Mouse (Mus musculus) neural tube, embryonic 12.5 days (tissue): ENCODE measurements around the gene Gm3285. TPM values are rescaled to one million over a fixed set of nuclear protein-coding genes. Genes with fewer than 3 reads are reported as not detected.

Source experiments
- ATAC-seq: fragments of 200-750 bp; cut with Nextera tagmentation; 2 replicates; pipeline ENCODE4 v1.8.0; 2017; ENCODE audit warnings: low read depth, mild to moderate bottlenecking, moderate TSS enrichment, moderate library complexity; ENCODE audit not compliant: low FRiP score
- H3K27ac ChIP-seq: fragments of 300-500 bp; sonication (generic); 2 replicates; pipeline ENCODE4 v1.5.1; 2016
- H3K27me3 ChIP-seq: fragments of 300-500 bp; sonication (generic); replicated peaks from 2 replicates; pipeline ENCODE4 v1.6.1; 2016; ENCODE audit warnings: mild to moderate bottlenecking
- H3K36me3 ChIP-seq: fragments of 300-500 bp; sonication (generic); 2 replicates; pipeline ENCODE4 v1.6.1; 2016; ENCODE audit warnings: mild to moderate bottlenecking
- H3K4me1 ChIP-seq: fragments of 300-500 bp; sonication (generic); 2 replicates; pipeline ENCODE4 v1.6.1; 2016
- H3K4me2 ChIP-seq: fragments of 300-500 bp; sonication (generic); replicated peaks from 2 replicates; pipeline ENCODE4 v1.6.1; 2016; ENCODE audit warnings: mild to moderate bottlenecking
- H3K4me3 ChIP-seq: fragments of 300-500 bp; sonication (generic); 2 replicates; pipeline ENCODE4 v1.5.1; 2016
- H3K9ac ChIP-seq: fragments of 300-500 bp; sonication (generic); 2 replicates; pipeline ENCODE4 v1.6.1; 2016; ENCODE audit warnings: mild to moderate bottlenecking
- H3K9me3 ChIP-seq: fragments of 300-500 bp; sonication (generic); 2 replicates; pipeline ENCODE4 v1.6.1; 2016; ENCODE audit warnings: mild to moderate bottlenecking
- WGBS: fragments of 180-500 bp; shearing (Covaris S2); methylation state at CpG from one replicate; pipeline ENCODE4 v1.1.7; 2016; 5-methylcytosine and 5-hydroxymethylcytosine counted together
- polyA plus RNA-seq: library from polyadenylated mRNA; unstranded; fragments of >200 nt; fragmentation: Nextera tagmentation; extraction: Ambion mirVana; gene quantifications from 2 replicates; pipeline ENCODE4 v1.2.1, GENCODE M21; 2016

Gm3285 gene
- not detected in 2 replicates for polyA plus RNA-seq

DNA sequence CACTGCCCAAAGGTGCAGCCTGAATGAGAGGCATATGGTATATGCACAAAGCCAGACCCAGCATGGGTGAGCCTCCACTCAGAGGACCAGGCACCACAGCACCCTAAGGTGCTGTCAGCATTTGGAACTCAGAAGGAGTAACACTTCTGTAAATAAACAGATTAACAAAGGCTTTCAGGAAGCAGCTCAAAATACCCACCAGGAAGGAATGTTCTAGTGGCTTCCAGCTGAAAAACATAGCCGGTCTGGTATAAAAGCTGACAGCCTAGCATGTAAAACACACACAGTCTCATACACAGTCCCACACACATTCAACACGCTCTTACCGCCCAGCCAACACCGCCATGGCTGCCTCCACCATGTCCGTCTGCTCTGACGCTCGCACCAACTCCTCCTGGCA is at the start of gene Gm3285:
TSS of gene Gm3285 (plus strand) at position 301 of the 400 bp plus-strand sequence.
- peaks cover 6% of the 10 kb centered on the region; the same call in 1 of the 2 replicates for H3K4me1 ChIP-seq
- no peak within 1 kb of the TSS for H3K4me2 ChIP-seq
- H3K4me3 ChIP-seq, result no peak within 1 kb of the TSS
- H3K9ac ChIP-seq, result no peak within 1 kb of the TSS
- H3K27me3 ChIP-seq, result no peaks in the 10 kb centered on the region
- H3K27ac ChIP-seq, result no peak within 1 kb of the TSS
- ATAC-seq, result no peak
- 57% methylated on average over 7 of the region's 7 CpGs for WGBS
- peaks cover 5% of the 10 kb centered on the region; the same call in 1 of the 2 replicates for H3K9me3 ChIP-seq
- H3K36me3 ChIP-seq, result no peaks in the 10 kb centered on the region

DNA sequence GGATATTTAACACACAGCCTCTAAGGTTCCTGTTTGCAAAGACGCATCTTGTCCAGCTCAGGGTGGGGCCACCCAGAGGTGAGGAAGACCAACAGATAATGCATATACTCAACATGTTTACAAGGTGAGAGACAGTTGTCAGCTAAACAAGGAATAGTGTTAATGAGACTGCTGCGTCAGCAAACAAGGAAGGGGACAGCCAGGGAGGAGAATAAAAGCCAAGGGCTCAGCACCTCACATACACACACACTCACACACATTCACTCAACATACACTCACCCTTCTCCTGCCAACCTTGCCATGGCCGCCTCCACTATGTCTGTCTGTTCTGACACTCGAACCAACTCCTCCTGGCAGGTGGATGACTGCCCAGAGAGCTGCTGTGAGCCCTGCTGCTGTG is 47.4 kb upstream of the Gm3285 start, which contains the start of gene Gm2696:
TSS of gene Gm2696 (plus strand) at position 301 of the 400 bp plus-strand sequence.
- Histone ChIP-seq H3K27me3 (no peaks in the 10 kb centered on the region), H3K27ac (no peak within 1 kb of the TSS), H3K9me3 (no peaks in the 10 kb centered on the region), H3K9ac (no peak within 1 kb of the TSS), H3K4me3 (no peak within 1 kb of the TSS), H3K36me3 (no peaks in the 10 kb centered on the region), H3K4me2 (no peak within 1 kb of the TSS), H3K4me1 (no peaks in the 10 kb centered on the region)
- 63% methylated on average over 4 of the region's 4 CpGs for WGBS
- ATAC-seq, result no peak

DNA sequence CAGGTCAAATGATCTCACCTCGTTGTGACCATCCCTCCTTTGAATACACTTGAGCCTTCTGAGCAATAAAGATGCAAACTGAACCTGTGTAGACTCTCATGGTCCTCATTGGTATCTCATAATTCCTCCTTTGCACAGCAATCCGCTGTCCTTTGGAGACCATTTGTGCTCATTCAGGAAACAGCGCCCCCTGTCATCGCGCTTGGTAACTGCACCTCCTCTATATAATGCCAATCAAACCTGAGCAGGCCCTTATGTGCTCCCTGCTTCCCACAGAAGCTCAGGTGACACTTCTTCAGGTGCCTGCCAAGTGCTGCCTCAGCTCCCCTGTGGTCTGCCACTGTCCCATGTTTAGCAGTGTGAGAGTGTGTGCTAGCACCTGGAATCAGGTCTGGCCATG is 46.3 kb upstream of the Gm3285 start:
- H3K9me3 ChIP-seq, result no peaks in the 10 kb centered on the region
- no peaks in the 10 kb centered on the region for H3K4me1 ChIP-seq
- ATAC-seq, result no peak
- H3K9ac ChIP-seq, result no peak overlapping the region
- H3K27me3 ChIP-seq, result no peaks in the 10 kb centered on the region
- H3K36me3 ChIP-seq, result no peaks in the 10 kb centered on the region
- no peak overlapping the region for H3K4me3 ChIP-seq
- 38% methylated on average over 5 of the region's 5 CpGs for WGBS
- H3K27ac ChIP-seq, result no peak overlapping the region
- no peak overlapping the region for H3K4me2 ChIP-seq

DNA sequence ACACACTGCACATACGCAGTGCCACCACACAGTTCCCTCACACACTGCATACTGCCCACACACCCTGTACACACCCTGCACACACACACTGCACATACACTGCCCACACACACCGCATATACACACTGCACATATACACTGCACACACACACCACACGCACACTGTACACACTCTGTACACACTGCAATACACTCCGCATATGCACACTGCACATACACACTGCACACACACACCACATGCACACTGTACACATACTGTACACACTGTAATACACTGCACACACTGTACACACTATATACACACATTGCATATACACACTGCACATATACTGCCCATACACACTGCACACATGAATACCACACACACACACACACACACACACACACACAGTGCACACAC is 43.3 kb upstream of the Gm3285 start:
- no peak overlapping the region for H3K4me3 ChIP-seq
- no peaks in the 10 kb centered on the region for H3K36me3 ChIP-seq
- H3K9ac ChIP-seq, result no peak overlapping the region
- no peak overlapping the region for H3K27ac ChIP-seq
- WGBS, result 95% methylated on average over 4 of the region's 4 CpGs
- no peak for ATAC-seq
- no peaks in the 10 kb centered on the region for H3K4me1 ChIP-seq
- H3K9me3 ChIP-seq, result no peaks in the 10 kb centered on the region
- H3K27me3 ChIP-seq, result no peaks in the 10 kb centered on the region
- H3K4me2 ChIP-seq, result no peak overlapping the region

DNA sequence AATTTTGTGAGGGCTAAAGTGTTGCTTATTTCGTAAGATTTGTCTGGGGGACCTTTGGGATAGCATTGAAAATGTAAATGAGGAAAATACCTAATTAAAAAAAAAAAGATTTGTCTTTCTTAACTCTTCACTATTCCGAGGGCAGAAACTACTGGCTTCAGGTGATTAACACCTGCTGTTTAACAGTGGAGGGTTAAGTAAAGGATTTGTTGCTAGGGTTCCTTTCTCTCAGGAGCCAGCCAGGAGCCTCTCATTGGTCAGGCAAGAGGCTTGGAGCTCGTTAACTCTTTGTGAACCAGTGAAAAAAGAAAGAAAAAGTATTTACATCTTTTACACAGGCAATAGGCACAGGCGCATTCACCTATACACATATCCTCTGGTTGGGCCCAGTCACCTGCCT is 42.6 kb upstream of the Gm3285 start:
- H3K4me3 ChIP-seq, result no peak overlapping the region
- H3K27me3 ChIP-seq, result no peaks in the 10 kb centered on the region
- H3K9me3 ChIP-seq, result no peaks in the 10 kb centered on the region
- no peaks in the 10 kb centered on the region for H3K36me3 ChIP-seq
- 43% methylated on average over 4 of the region's 4 CpGs for WGBS
- no peak overlapping the region for H3K9ac ChIP-seq
- no peak overlapping the region for H3K27ac ChIP-seq
- no peak for ATAC-seq
- no peaks in the 10 kb centered on the region for H3K4me1 ChIP-seq
- H3K4me2 ChIP-seq, result no peak overlapping the region

DNA sequence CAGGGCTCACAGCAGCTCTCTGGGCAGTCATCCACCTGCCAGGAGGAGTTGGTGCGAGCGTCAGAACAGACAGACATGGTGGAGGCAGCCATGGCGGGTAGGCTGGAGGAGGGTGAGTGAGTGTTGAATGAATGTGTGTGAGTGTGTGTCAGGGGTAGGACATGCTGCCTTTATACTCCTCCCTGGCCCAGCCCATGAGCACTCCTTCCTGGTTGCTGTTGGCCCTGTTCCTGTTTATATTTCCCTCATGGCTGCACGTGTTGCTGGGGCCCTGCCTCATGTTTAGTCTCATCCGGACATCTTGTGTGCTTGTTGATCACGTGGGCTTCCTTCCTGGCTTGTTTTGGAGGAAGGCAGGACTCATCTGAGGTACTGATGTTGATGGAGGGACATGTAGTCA is 34.8 kb upstream of the Gm3285 start, which contains the start of gene Krtap10-4:
TSS of gene Krtap10-4 (minus strand) at position 145 of the 400 bp plus-strand sequence.
- Histone ChIP-seq H3K9me3 (no peaks in the 10 kb centered on the region; the same call in 1 of the 2 replicates), H3K9ac (no peak within 1 kb of the TSS), H3K4me3 (no peak within 1 kb of the TSS), H3K4me1 (no peaks in the 10 kb centered on the region), H3K36me3 (no peaks in the 10 kb centered on the region), H3K4me2 (no peak within 1 kb of the TSS), H3K27ac (no peak within 1 kb of the TSS), H3K27me3 (no peaks in the 10 kb centered on the region)
- ATAC-seq, result no peak
- WGBS, result 81% methylated on average over 6 of the region's 6 CpGs

DNA sequence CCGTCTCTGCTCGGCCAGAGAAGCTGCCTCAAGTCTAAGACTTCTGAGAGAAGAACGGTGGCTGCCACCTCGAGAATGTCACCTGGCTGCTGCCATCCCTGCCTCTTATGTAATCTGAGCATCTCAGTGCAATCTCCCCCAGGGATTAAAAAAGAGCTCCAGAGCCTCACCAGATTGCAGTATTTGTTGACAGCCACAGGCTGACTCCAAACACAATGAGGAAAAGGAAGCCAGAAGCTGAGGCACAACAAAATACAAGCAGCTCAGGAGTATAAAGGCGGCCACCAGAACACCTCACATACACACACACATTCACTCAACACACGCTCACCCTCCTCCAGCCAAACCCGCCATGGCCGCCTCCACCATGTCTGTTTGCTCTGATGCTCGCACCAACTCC is 26.1 kb upstream of the Gm3285 start, which contains the start of gene Krtap10-10:
TSS of gene Krtap10-10 (plus strand) at position 301 of the 400 bp plus-strand sequence.
- no peak for ATAC-seq
- no peak within 1 kb of the TSS for H3K9ac ChIP-seq
- no peaks in the 10 kb centered on the region for H3K36me3 ChIP-seq
- no peaks in the 10 kb centered on the region for H3K9me3 ChIP-seq
- H3K4me3 ChIP-seq, result no peak within 1 kb of the TSS
- no peak within 1 kb of the TSS for H3K27ac ChIP-seq
- WGBS, result 73% methylated on average over 9 of the region's 9 CpGs
- H3K4me2 ChIP-seq, result no peak within 1 kb of the TSS
- no peaks in the 10 kb centered on the region for H3K27me3 ChIP-seq
- no peaks in the 10 kb centered on the region for H3K4me1 ChIP-seq

DNA sequence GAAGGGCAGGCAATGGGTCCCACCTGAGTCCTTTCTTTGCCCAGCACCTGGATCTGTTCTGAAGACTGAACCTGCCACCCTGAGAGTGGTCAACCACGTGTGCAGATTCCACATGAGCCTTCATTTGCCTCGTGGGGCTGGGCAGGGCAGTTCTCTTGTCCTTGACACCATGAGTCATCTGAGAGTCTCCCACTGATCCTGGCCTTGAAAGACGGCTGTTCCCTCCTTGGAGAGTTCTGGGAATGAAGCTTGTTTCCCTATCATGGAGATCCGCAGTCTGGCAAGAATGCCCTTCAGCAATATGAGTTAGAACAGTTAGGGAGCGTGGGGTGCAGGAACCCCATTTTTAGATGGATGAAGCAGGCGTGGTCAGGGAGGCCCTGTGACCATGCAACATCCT is 22.8 kb upstream of the Gm3285 start:
- ATAC-seq, result no peak
- Histone ChIP-seq H3K9me3 (0 out of 2 replicates have a peak, but pooled peaks cover 2% of the 10 kb centered on the region), H3K36me3 (no peaks in the 10 kb centered on the region), H3K4me3 (no peak overlapping the region), H3K4me2 (no peak overlapping the region), H3K27me3 (no peaks in the 10 kb centered on the region), H3K27ac (no peak overlapping the region), H3K4me1 (no peaks in the 10 kb centered on the region), H3K9ac (no peak overlapping the region)
- WGBS, result 84% methylated on average over 6 of the region's 6 CpGs

DNA sequence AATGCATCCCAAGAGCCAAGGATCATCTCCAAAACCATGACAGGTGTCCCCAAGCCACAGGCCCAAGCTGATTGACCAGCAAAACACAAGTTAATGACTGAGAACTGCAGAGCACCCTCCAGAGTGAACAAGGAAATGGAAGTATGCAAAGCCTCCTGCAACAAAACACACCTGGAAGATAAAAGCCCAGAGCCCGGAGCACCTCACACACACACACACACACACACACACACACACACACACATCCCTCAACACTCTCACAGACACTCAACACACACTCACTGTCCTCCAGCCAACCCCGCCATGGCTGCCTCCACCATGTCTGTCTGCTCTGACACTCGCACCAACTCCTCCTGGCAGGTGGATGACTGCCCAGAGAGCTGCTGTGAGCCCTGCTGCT is 15.3 kb upstream of the Gm3285 start, which contains the start of gene Gm36176:
TSS of gene Gm36176 (plus strand) at position 301 of the 400 bp plus-strand sequence.
- Histone ChIP-seq H3K4me1 (no peaks in the 10 kb centered on the region), H3K27me3 (no peaks in the 10 kb centered on the region), H3K36me3 (no peaks in the 10 kb centered on the region), H3K4me2 (no peak within 1 kb of the TSS), H3K4me3 (no peak within 1 kb of the TSS), H3K9me3 (0 out of 2 replicates have a peak, but pooled peaks cover 6% of the 10 kb centered on the region), H3K27ac (no peak within 1 kb of the TSS), H3K9ac (no peak within 1 kb of the TSS)
- ATAC-seq, result no peak
- WGBS, result 58% methylated on average over 3 of the region's 3 CpGs

DNA sequence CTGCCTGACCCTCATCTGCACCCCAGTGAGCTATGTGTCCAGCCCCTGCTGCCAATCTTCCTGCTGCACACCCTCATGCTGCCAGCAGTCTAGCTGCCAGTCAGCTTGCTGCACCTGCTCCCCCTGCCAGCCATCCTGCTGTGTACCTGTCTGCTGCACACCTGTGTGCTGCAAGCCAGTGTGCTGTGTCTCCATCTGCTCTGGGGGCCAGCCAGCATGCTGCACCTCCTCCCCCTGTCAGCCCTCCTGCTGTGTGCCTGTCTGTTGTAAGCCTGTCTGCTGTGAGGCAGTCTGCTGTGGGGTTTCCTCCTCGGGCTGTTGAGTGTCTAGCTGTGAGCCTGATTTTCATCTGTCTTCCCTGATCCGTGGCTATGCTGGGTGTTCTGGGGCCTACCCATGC is 14.8 kb upstream of the Gm3285 start:
- no peaks in the 10 kb centered on the region for H3K4me1 ChIP-seq
- H3K9ac ChIP-seq, result no peak overlapping the region
- WGBS, result 21% methylated on average over 2 of the region's 2 CpGs
- no peak overlapping the region for H3K27ac ChIP-seq
- H3K36me3 ChIP-seq, result no peaks in the 10 kb centered on the region
- ATAC-seq, result no peak
- no peak overlapping the region for H3K4me3 ChIP-seq
- no peaks in the 10 kb centered on the region for H3K27me3 ChIP-seq
- H3K9me3 ChIP-seq, result 0 out of 2 replicates have a peak, but pooled peaks cover 6% of the 10 kb centered on the region
- no peak overlapping the region for H3K4me2 ChIP-seq

DNA sequence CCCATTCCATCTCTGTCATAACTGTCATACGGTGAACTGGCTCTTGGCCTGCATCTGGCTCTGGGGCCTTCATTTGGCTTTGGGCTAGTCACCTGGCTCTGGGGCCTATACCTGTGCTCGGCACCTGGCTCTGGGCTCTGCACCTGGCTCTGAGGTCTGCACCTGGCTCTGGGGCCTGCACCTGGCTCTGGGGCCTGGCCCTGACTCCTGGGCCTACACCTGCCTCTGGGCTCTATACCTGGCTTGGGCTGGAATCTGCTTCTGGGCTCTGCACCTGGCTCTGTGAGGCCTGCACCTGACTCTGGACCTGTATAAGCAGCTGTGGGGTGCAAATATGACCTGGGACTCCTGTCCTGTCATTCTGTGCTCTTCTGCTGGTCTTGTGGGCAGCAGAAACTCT is 14.2 kb upstream of the Gm3285 start:
- Histone ChIP-seq H3K9ac (no peak overlapping the region), H3K4me2 (no peak overlapping the region), H3K4me1 (no peaks in the 10 kb centered on the region), H3K9me3 (0 out of 2 replicates have a peak, but pooled peaks cover 6% of the 10 kb centered on the region), H3K27me3 (no peaks in the 10 kb centered on the region), H3K4me3 (no peak overlapping the region), H3K36me3 (no peaks in the 10 kb centered on the region), H3K27ac (no peak overlapping the region)
- no peak for ATAC-seq
- 91% methylated on average over 2 of the region's 2 CpGs for WGBS

DNA sequence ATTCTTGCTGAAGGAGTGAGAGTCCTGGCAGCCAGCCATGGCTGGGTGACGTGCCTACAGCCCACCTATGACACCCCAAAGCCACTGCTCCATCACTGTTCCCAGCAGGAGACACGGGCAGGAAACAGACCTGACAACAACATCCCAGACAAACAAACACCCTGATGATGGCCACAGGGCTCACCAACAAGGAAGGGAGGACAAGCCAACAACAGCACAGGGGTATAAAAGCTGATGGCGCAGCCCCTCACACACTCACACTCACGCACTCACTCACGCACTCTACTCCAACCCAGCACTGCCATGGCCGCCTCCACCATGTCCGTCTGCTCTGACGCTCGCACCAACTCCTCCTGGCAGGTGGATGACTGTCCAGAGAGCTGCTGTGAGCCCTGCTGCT is 9.2 kb upstream of the Gm3285 start, which contains the start of gene Gm10318:
TSS of gene Gm10318 (plus strand) at position 301 of the 400 bp plus-strand sequence.
- WGBS, result 68% methylated on average over 9 of the region's 9 CpGs
- H3K27me3 ChIP-seq, result no peaks in the 10 kb centered on the region
- no peaks in the 10 kb centered on the region for H3K9me3 ChIP-seq
- no peak within 1 kb of the TSS for H3K4me2 ChIP-seq
- no peak within 1 kb of the TSS for H3K27ac ChIP-seq
- no peaks in the 10 kb centered on the region for H3K36me3 ChIP-seq
- no peaks in the 10 kb centered on the region for H3K4me1 ChIP-seq
- H3K9ac ChIP-seq, result no peak within 1 kb of the TSS
- H3K4me3 ChIP-seq, result no peak within 1 kb of the TSS
- ATAC-seq, result no peak
